Mouse (Mus musculus) hindbrain, embryonic 15.5 days (tissue): ENCODE results near the gene Zfp958. TPM values are rescaled to one million over a fixed set of nuclear protein-coding genes. Genes with fewer than 3 reads are reported as not detected.

ENCODE experiments used
- ATAC-seq: fragments of 200-750 bp; cut with Nextera tagmentation; 2 replicates; pipeline ENCODE4 v1.8.0; 2017; ENCODE audit warnings: low read depth, moderate number of reproducible peaks, moderate TSS enrichment; ENCODE audit not compliant: low FRiP score
- H3K27ac ChIP-seq: fragments of 300-500 bp; sonication (generic); replicated peaks from 2 replicates; pipeline ENCODE4 v1.5.1; 2015; ENCODE audit warnings: mild to moderate bottlenecking, inconsistent platforms
- H3K27me3 ChIP-seq: fragments of 300-500 bp; sonication (generic); 2 replicates; pipeline ENCODE4 v1.6.1; 2015; ENCODE audit warnings: control low read depth, inconsistent platforms
- H3K36me3 ChIP-seq: fragments of 300-500 bp; sonication (generic); 2 replicates; pipeline ENCODE4 v1.6.1; 2015; ENCODE audit warnings: control low read depth, inconsistent platforms
- H3K4me1 ChIP-seq: fragments of 300-500 bp; sonication (generic); replicated peaks from 2 replicates; pipeline ENCODE4 v1.6.1; 2015; ENCODE audit warnings: control low read depth, inconsistent platforms
- H3K4me2 ChIP-seq: fragments of 300-500 bp; sonication (generic); 2 replicates; pipeline ENCODE4 v1.6.1; 2015; ENCODE audit warnings: moderate library complexity, mild to moderate bottlenecking, inconsistent platforms
- H3K4me3 ChIP-seq: fragments of 300-500 bp; sonication (generic); 2 replicates; pipeline ENCODE4 v1.5.1; 2015; ENCODE audit warnings: mild to moderate bottlenecking, inconsistent platforms
- H3K9ac ChIP-seq: fragments of 300-500 bp; sonication (generic); 2 replicates; pipeline ENCODE4 v1.6.1; 2015; ENCODE audit warnings: inconsistent platforms
- H3K9me3 ChIP-seq: fragments of 300-500 bp; sonication (generic); 2 replicates; pipeline ENCODE4 v1.6.1; 2016; ENCODE audit warnings: control low read depth, inconsistent platforms
- WGBS: fragments of 180-500 bp; shearing (Covaris S2); methylation state at CpG from one replicate; pipeline ENCODE4 v1.1.7; 2015; 5-methylcytosine and 5-hydroxymethylcytosine counted together
- polyA plus RNA-seq: library from polyadenylated mRNA; unstranded; fragments of >200 nt; fragmentation: Nextera tagmentation; extraction: Ambion mirVana; gene quantifications from 2 replicates; pipeline ENCODE4 v1.2.1, GENCODE M21; 2015

The Zfp958 gene
- polyA plus RNA-seq, 1 experiment from 2014 or later, result 14.4 TPM

DNA sequence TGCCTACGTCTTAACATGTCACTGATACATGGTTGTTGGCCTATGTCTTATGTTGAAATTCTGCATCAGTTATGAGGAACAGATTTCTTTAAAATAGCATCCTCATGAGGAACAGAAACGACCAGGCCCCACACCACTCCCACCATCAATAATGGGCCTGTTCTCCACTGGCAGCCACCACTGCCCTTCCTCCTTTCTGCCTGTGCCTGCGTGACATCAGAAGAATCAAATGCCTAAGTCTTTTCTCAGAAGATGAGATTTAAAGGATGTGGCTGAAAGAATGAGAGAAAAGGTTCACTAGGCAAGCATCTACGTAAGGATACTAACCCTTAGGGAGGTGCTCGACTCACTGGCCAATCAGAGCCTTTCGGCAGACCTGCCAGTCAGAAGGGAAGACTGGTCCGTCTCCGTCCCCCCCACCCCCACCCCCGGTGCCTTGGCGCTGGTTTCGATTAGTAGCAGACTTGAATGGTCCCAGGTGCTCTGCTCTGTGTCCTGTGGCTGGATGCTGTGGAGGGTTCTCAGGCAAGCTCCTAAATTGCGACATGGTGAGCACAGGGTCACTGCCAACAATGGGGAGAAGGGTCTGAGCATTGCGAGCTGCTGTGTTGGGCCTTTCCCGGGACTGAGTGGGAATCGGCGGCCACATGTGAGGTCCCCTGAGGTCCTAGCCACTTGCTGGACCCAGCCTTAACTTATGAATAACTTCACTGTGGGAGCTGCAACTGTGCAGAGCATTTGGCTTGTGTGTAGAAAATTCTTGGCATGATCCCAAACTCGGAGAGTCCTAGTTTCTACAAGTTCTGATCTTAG lies 62.4 kb downstream of the Zfp958 start:
- H3K27me3 ChIP-seq, result no peaks in the 10 kb centered on the region
- no peak overlapping the region for H3K4me2 ChIP-seq
- peaks cover 7% of the 10 kb centered on the region for H3K4me1 ChIP-seq
- H3K9me3 ChIP-seq, result no peaks in the 10 kb centered on the region
- no peaks in the 10 kb centered on the region for H3K36me3 ChIP-seq
- 85% methylated on average over 17 of the region's 17 CpGs for WGBS
- H3K9ac ChIP-seq, result no peak overlapping the region
- no peak overlapping the region for H3K27ac ChIP-seq
- no peak overlapping the region for H3K4me3 ChIP-seq
- ATAC-seq, result no peak

DNA sequence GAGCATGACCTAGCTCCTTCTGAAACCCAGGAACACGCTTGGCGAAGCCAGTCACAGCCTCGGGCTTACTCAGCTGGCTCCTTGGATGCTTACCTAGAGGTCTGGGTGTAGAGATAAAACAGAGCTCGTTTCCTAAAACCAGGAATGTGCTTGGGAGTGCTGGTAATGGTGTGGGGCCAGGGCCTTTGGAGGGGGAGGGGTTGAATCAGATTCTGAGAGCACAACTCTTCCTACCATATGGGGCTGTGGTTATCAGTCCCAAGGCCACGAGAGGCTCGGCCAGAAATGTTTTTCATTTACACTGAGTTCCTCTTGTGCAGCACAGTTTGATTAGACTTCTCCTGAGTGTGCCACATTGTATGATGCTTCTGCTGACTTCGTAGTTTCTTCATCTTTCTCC lies 63.6 kb downstream of the Zfp958 start:
- H3K27me3 ChIP-seq, result no peaks in the 10 kb centered on the region
- peak overlapping the region; percentile 99 for H3K27ac ChIP-seq
- 93% methylated on average over 7 of the region's 7 CpGs for WGBS
- H3K4me3 ChIP-seq, result peak overlapping the region; percentile 64
- H3K4me2 ChIP-seq, result peak overlapping the region; percentile 56
- H3K9ac ChIP-seq, result peak overlapping the region; percentile 83; the same call in 1 of the 2 replicates
- no peaks in the 10 kb centered on the region for H3K36me3 ChIP-seq
- H3K4me1 ChIP-seq, result peaks cover 7% of the 10 kb centered on the region
- ATAC-seq, result no peak
- H3K9me3 ChIP-seq, result no peaks in the 10 kb centered on the region

DNA sequence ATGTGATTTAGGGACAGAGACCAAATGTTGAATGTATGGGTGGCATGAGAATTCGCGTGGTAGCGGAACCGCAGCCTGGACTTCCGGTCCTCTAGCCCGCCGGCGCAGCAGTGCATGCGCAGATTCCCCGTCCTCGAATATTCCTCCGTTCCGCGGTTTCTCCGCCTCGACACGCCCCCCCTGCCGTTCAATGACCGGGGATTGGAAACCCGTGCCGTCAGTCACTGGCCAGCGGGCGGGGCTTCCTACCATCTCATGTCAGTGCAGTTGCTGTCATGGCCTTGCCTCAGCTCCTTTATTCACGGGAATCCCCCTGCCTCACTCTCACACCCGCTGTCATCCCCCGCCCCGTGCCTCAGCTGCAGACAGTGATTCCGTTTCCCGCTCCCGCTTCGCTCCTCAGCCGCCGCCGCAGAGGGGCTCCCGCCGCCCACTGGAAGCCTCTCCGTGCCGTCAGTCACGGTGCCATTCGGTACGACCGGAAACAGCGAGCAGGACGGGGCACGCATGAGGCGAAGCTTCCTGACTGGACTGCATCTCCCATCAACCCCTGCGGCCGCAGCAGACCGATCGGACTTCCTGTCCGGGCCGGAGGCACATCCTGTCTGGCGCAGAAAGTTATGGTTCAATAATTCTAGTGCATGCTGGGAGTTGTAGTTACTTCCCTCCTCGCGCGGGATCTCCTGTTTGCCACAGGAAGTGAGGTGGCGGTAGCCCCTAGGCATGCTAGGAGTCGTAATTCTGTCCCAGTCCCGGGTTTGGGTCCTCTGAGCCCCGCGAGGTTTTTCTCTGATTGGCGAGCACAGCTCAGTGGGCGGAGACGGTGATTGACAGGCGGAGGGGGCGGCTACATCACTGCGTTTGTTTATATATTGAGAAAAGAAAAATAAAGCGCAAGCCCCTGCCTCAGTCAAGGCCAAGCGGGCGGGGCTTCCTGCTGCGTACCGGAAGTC lies 64.6 kb downstream of the Zfp958 start:
- H3K27ac ChIP-seq, result peak overlapping the region; percentile 99
- peak overlapping the region; percentile 62 for H3K4me2 ChIP-seq
- peaks cover 7% of the 10 kb centered on the region for H3K4me1 ChIP-seq
- no peaks in the 10 kb centered on the region for H3K27me3 ChIP-seq
- under 1% methylated on average over 72 of the region's 72 CpGs for WGBS
- no peaks in the 10 kb centered on the region for H3K9me3 ChIP-seq
- H3K36me3 ChIP-seq, result no peaks in the 10 kb centered on the region
- peak; percentile 96 for ATAC-seq
- H3K9ac ChIP-seq, result peak overlapping the region; percentile 83
- peak overlapping the region; percentile 64 for H3K4me3 ChIP-seq

DNA sequence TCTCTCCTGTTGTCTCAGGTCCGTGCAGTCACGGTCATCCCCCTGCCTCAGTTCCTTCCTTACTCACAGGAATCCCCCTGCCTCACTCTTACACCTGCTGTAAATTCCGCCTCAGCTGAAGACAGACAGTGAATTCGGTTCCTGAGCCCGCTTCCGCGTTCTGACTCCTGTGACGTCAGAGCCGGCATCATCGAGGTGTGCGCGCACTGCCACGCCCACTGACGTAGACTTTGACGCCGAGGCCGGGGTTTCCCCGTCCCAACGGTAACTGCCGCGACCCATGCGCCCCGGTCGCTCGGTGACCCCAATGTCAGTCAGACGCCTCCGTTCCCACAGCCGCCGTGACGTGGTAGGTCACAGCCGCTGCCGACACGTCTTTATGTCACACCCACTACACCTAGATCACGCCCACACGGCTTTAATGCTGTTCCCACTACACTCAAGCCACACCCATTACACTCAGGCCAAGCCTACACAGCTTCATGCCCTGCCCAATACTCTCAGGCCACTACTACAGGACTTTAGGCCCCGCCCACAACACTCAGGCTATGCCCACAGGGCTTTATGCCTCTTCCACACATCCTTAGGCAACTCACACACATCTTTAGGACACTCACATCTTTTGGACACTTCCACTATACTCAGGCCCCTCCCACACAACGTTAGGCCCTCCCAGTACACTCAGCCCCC lies 65.4 kb downstream of the Zfp958 start:
- Histone ChIP-seq H3K9ac (peak overlapping the region; percentile 49), H3K36me3 (no peaks in the 10 kb centered on the region), H3K4me2 (peak overlapping the region; percentile 62), H3K27ac (peak overlapping the region; percentile 99), H3K9me3 (no peaks in the 10 kb centered on the region), H3K4me3 (peak overlapping the region; percentile 64), H3K27me3 (no peaks in the 10 kb centered on the region), H3K4me1 (peaks cover 7% of the 10 kb centered on the region)
- ATAC-seq, result peak; percentile 69
- whole genome bisulfite sequencing, result under 1% methylated on average over 37 of the region's 37 CpGs

DNA sequence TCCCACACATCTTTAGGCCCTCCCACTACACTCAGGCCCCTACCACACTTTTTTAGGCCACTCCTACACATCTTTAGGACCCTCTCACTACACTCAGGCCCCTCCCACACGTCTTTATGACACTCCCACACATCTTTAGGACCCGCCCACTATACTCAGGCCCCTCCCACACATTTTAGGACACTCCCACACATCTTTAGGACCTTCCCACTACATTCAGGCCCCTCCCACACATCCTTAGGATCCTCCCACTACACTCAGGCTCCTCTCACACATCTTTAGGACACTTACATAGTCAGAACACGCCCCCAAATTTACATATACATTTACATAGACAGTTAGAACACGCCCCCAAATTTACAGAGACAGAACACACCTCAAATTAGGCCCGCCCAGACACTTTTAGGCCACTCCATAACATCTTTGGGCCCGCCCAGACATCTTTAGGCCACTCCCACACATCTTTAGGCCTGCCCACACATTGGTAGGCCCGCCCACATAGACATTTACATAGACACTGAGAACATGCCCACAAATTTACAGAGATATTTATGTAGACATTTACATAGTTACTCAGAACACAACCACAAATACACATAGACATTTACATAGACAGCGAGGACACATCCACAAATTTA lies 66.1 kb downstream of the Zfp958 start:
- 83% methylated on average over 8 of the region's 8 CpGs for WGBS
- no peak overlapping the region for H3K9ac ChIP-seq

DNA sequence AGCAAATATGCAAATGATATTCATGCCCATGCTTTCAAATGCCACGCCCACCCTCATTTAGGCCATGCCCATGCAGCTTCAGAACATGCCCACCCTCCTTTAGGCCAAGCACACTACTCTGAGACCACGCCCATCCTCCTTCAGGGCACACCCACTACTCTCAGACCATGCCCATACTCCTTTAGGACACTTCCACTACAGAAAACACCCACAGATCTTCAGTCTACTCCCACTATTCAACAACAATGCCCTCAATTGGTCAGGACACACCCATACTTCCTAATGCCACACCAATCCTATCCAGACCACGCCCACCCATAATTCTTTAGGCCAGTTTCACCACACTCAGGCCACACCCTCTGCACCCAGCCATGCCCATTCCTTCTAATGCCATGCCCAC lies 66.8 kb downstream of the Zfp958 start:
- no peak overlapping the region for H3K27ac ChIP-seq
- no peaks in the 10 kb centered on the region for H3K36me3 ChIP-seq
- peaks cover 7% of the 10 kb centered on the region for H3K4me1 ChIP-seq
- no peak overlapping the region for H3K4me3 ChIP-seq
- no peak overlapping the region for H3K4me2 ChIP-seq
- WGBS, result 96% methylated on average over 3 of the region's 3 CpGs
- H3K27me3 ChIP-seq, result no peaks in the 10 kb centered on the region
- ATAC-seq, result no peak
- no peak overlapping the region for H3K9ac ChIP-seq
- H3K9me3 ChIP-seq, result no peaks in the 10 kb centered on the region

More for the DNA sequence above, 66.1 kb downstream of the Zfp958 start:
- Histone ChIP-seq H3K27ac (peak overlapping the region; percentile 99; the same call in 1 of the 2 replicates), H3K9me3 (no peaks in the 10 kb centered on the region), H3K4me3 (peak overlapping the region; percentile 64), H3K4me1 (peaks cover 7% of the 10 kb centered on the region), H3K27me3 (no peaks in the 10 kb centered on the region), H3K4me2 (peak overlapping the region; percentile 62), H3K36me3 (no peaks in the 10 kb centered on the region)
- peak; percentile 5; the same call in 1 of the 2 replicates for ATAC-seq

Other genes with a start within 250 kb of the Zfp958 start
- gene Cers4, start 120.1 kb upstream of the Zfp958 start, polyA plus RNA-seq, result 46.7 and 55.6 TPM in 2 replicates
- gene Shcbp1, start 166.4 kb downstream of the Zfp958 start, polyA plus RNA-seq, result 11.2 and 14.6 TPM in 2 replicates